Mouse (Mus musculus): Measurements from ENCODE around the gene P4ha2. TPM values are rescaled to one million over a fixed set of nuclear protein-coding genes. Genes with fewer than 3 reads are reported as not detected.

Gene P4ha2
- polyA plus RNA-seq, 1 experiment from 2014 or later, result 5.6 TPM

DNA sequence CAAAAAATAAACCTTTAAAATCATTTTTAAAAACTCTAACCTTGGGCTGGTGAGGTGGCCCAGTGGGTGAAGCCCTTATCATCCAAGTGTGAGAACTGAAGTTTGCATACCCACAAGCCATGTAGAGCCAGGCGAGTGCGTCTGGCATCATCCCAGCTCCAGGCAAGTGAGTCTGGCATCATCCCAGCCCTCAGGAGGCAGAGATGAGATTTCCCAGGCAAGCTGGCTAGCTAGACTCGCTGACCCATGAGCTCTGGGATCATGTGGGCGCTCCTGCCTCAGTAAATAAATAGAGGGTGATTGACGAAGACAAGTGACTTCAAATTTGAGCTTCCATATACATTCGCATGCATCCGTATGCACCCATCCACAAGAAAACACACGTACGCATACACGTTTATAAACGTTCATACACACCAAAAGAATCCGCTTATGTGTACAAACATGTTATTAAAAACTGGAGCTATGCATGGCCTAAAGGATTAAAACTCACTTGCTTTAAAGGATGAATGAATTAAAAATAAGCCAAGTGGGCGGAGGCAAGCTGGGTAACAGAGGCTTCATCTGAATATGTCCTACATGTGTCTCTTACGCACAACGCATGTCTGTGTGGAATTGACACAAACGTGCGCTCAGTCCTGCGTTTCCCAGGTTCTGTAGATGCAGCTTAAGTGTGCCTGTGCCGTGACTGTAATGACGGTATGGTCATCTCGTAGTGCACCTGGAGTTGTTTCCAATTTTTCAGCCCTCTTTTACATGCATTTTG is 12.3 kb downstream of the P4ha2 start:
- peak overlapping the region; percentile 82 for H3K27ac ChIP-seq
- peak overlapping the region; percentile 50 for H3K4me2 ChIP-seq
- ATAC-seq, result peak; percentile 30; the same call in 1 of the 2 replicates
- peaks cover 36% of the 10 kb centered on the region for H3K4me1 ChIP-seq
- H3K9me3 ChIP-seq (replicated peaks), result no peaks in the 10 kb centered on the region
- 70% methylated on average over 21 of the region's 21 CpGs for WGBS
- no peaks in the 10 kb centered on the region for H3K27me3 ChIP-seq
- no peaks in the 10 kb centered on the region for H3K36me3 ChIP-seq (ENCODE audit: poor library complexity, severe bottlenecking)
- no peak overlapping the region for H3K9ac ChIP-seq
- no peak overlapping the region for H3K4me3 ChIP-seq

GRCm38 (mm10) chr11:54112920-54113319 is 13.0 kb downstream of the P4ha2 start:
- H3K4me1 ChIP-seq, result peaks cover 36% of the 10 kb centered on the region
- H3K9ac ChIP-seq, result peak overlapping the region; percentile 50
- no peaks in the 10 kb centered on the region for H3K36me3 ChIP-seq (ENCODE audit: poor library complexity, severe bottlenecking)
- H3K27ac ChIP-seq, result peak overlapping the region; percentile 82
- H3K4me2 ChIP-seq, result peak overlapping the region; percentile 50
- 0% methylated on average over 10 of the region's 10 CpGs for WGBS
- no peaks in the 10 kb centered on the region for H3K9me3 ChIP-seq (replicated peaks)
- H3K4me3 ChIP-seq, result no peak overlapping the region
- ATAC-seq, result peak; percentile 98
- H3K27me3 ChIP-seq, result no peaks in the 10 kb centered on the region

GRCm38 (mm10) chr11:54113352-54113751 is 13.5 kb downstream of the P4ha2 start:
- peak; percentile 44 for ATAC-seq
- Histone ChIP-seq H3K4me3 (no peak overlapping the region), H3K36me3 (ENCODE audit: poor library complexity, severe bottlenecking) (no peaks in the 10 kb centered on the region), H3K4me1 (peaks cover 36% of the 10 kb centered on the region), H3K27ac (peak overlapping the region; percentile 82), H3K27me3 (no peaks in the 10 kb centered on the region), H3K4me2 (peak overlapping the region; percentile 50), H3K9ac (peak overlapping the region; percentile 50), H3K9me3 (replicated peaks) (no peaks in the 10 kb centered on the region)
- WGBS, result 18% methylated on average over 4 of the region's 4 CpGs

DNA sequence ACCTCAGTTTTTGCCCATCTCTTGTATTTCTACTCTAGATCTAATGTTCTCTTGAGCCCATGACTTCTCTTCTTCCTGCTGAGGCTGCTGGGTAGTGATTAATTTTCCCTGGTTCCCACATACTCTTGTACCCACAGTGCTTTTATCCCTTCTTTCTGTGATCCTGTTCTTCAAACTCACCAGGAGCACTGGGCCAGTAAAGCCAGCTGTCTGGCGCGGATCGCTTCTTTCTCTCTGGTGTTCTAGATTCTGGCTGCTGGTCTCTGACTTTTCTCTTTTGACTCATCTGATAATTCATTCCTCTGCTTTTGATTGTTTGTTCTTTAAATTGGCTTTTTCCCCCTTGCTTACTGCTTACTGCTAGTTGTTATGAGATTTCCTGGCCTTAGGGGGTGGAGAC is 14.9 kb downstream of the P4ha2 start:
- Histone ChIP-seq H3K4me3 (no peak overlapping the region), H3K27me3 (no peaks in the 10 kb centered on the region), H3K4me2 (no peak overlapping the region), H3K9ac (no peak overlapping the region), H3K9me3 (replicated peaks) (no peaks in the 10 kb centered on the region), H3K4me1 (peaks cover 36% of the 10 kb centered on the region), H3K27ac (no peak overlapping the region), H3K36me3 (ENCODE audit: poor library complexity, severe bottlenecking) (0 out of 2 replicates have a peak, but pooled peaks cover 7% of the 10 kb centered on the region)
- WGBS, result 94% methylated on average over 3 of the region's 3 CpGs
- no peak for ATAC-seq

GRCm38 (mm10) chr11:54115301-54115700 is 15.4 kb downstream of the P4ha2 start:
- WGBS, result 90% methylated on average over 8 of the region's 8 CpGs
- no peak for ATAC-seq
- H3K9me3 ChIP-seq (replicated peaks), result no peaks in the 10 kb centered on the region
- H3K4me3 ChIP-seq, result no peak overlapping the region
- no peak overlapping the region for H3K9ac ChIP-seq
- H3K27ac ChIP-seq, result no peak overlapping the region
- peaks cover 36% of the 10 kb centered on the region for H3K4me1 ChIP-seq
- H3K27me3 ChIP-seq, result no peaks in the 10 kb centered on the region
- H3K36me3 ChIP-seq (ENCODE audit: poor library complexity, severe bottlenecking), result 0 out of 2 replicates have a peak, but pooled peaks cover 11% of the 10 kb centered on the region
- no peak overlapping the region for H3K4me2 ChIP-seq

DNA sequence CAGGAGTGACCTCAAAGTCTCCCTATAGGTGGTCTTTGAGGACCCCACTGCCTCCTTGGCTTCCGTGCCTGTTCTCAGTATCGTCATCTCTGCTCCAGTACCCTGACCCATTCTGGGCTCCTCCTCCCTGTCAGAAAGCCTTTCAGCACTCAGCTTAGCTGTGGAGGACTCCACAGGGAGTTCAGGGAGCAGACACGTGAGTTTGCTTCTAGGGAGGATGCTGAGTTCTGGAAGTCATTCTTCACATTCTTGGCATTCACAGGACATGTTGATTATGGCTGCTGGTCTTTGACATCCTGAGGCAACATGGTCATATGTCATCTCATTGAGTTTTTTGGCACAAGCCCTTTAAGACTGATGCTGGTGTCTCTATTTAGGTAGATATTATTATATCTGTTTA is 16.0 kb downstream of the P4ha2 start:
- Histone ChIP-seq H3K9ac (no peak overlapping the region), H3K4me1 (peaks cover 36% of the 10 kb centered on the region), H3K4me2 (no peak overlapping the region), H3K9me3 (replicated peaks) (no peaks in the 10 kb centered on the region), H3K27me3 (no peaks in the 10 kb centered on the region), H3K27ac (no peak overlapping the region), H3K36me3 (ENCODE audit: poor library complexity, severe bottlenecking) (0 out of 2 replicates have a peak, but pooled peaks cover 11% of the 10 kb centered on the region), H3K4me3 (no peak overlapping the region)
- ATAC-seq, result no peak
- 62% methylated on average over 3 of the region's 3 CpGs for WGBS

DNA sequence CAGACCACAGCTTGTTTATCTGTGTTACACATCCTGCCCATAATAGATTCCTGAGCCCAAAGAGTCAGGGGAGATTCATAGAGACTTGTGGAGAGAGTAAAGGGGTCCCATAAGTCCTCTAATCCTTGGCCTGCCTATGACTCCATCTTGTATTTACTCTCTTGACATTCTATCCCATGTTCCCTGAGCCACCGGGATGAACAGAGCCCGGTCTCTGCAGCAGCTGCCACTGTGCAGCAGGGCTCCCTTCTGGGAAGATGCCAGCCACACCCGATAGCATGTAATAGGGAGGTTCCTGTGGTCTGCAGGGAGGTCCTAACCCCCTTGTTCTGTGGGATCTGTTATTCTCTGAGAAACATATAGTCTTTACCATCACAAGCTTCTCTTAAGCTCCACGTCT is 16.5 kb downstream of the P4ha2 start:
- Histone ChIP-seq H3K4me1 (peaks cover 36% of the 10 kb centered on the region), H3K27ac (no peak overlapping the region), H3K9ac (no peak overlapping the region), H3K27me3 (no peaks in the 10 kb centered on the region), H3K4me2 (no peak overlapping the region), H3K36me3 (ENCODE audit: poor library complexity, severe bottlenecking) (0 out of 2 replicates have a peak, but pooled peaks cover 11% of the 10 kb centered on the region), H3K9me3 (replicated peaks) (no peaks in the 10 kb centered on the region), H3K4me3 (no peak overlapping the region)
- ATAC-seq, result no peak
- 87% methylated on average over 4 of the region's 4 CpGs for WGBS

- Histone ChIP-seq H3K27ac (no peak overlapping the region), H3K36me3 (ENCODE audit: poor library complexity, severe bottlenecking) (0 out of 2 replicates have a peak, but pooled peaks cover 11% of the 10 kb centered on the region), H3K4me1 (peaks cover 32% of the 10 kb centered on the region), H3K27me3 (no peaks in the 10 kb centered on the region), H3K4me3 (no peak overlapping the region), H3K9me3 (replicated peaks) (no peaks in the 10 kb centered on the region), H3K4me2 (no peak overlapping the region), H3K9ac (no peak overlapping the region)
- 81% methylated on average over 10 of the region's 10 CpGs for WGBS
- no peak for ATAC-seq
Measured at GRCm38 (mm10) chr11:54117096-54117495, 17.2 kb downstream of the P4ha2 start.

DNA sequence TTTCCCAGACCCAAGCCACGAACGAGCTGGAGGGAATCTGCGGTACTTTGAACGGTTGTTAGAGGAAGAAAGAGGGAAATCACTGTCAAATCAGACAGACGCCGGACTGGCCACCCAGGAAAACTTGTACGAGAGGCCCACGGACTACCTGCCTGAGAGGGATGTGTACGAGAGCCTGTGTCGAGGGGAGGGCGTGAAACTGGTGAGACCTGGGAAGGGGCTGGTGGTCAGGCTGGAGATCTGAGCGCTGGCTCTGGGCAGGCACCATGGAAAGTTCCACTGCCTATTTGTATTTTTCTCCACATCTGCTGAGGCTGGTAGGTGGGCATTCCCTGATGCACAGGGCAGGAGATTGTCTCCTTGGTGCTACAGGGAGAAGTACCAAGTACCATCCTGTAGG is 19.2 kb downstream of the P4ha2 start:
- Histone ChIP-seq H3K36me3 (ENCODE audit: poor library complexity, severe bottlenecking) (0 out of 2 replicates have a peak, but pooled peaks cover 11% of the 10 kb centered on the region), H3K27ac (no peak overlapping the region), H3K4me3 (no peak overlapping the region), H3K4me1 (peaks cover 19% of the 10 kb centered on the region), H3K27me3 (no peaks in the 10 kb centered on the region), H3K4me2 (no peak overlapping the region), H3K9me3 (replicated peaks) (no peaks in the 10 kb centered on the region), H3K9ac (no peak overlapping the region)
- 90% methylated on average over 12 of the region's 12 CpGs for WGBS
- no peak for ATAC-seq

DNA sequence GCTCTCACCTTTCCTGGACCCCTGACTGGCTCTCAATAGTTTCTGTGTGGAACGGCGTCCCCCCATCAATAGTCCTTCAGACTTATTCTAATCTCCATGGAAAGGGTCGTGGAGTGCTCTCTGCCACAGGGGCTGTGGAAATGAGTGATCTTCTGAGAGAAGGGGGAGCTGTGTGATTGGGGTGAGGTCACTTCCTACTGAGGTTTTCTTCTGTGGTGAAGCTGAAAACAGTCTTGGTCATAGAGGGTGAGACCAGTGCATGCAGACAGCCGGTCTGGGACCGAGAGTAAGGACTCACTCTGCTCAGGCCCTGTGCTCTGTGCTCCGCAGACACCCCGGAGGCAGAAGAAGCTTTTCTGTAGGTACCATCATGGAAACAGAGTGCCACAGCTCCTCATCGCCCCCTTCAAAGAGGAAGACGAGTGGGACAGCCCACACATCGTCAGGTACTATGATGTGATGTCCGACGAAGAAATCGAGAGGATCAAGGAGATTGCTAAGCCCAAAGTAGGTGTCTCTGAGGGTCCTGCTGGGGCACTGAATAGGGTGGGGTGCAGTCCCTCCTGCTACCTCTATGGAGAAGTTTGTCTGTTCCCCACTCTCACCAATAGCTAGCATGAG is 20.0 kb downstream of the P4ha2 start:
- peaks cover 14% of the 10 kb centered on the region for H3K4me1 ChIP-seq
- no peaks in the 10 kb centered on the region for H3K9me3 ChIP-seq (replicated peaks)
- H3K9ac ChIP-seq, result no peak overlapping the region
- 91% methylated on average over 13 of the region's 13 CpGs for WGBS
- no peaks in the 10 kb centered on the region for H3K27me3 ChIP-seq
- no peak overlapping the region for H3K4me2 ChIP-seq
- no peak for ATAC-seq
- H3K36me3 ChIP-seq (ENCODE audit: poor library complexity, severe bottlenecking), result 0 out of 2 replicates have a peak, but pooled peaks cover 11% of the 10 kb centered on the region
- no peak overlapping the region for H3K4me3 ChIP-seq
- H3K27ac ChIP-seq, result no peak overlapping the region

- peak overlapping the region; percentile 12; the same call in 1 of the 2 replicates for H3K9ac ChIP-seq
- H3K27ac ChIP-seq, result no peak overlapping the region; the same call in 1 of the 2 replicates
- H3K4me3 ChIP-seq, result no peak overlapping the region
- H3K4me1 ChIP-seq, result peaks cover 24% of the 10 kb centered on the region
- 62% methylated on average over 14 of the region's 14 CpGs for WGBS
- 0 out of 2 replicates have a peak, but pooled peaks cover 11% of the 10 kb centered on the region for H3K36me3 ChIP-seq (ENCODE audit: poor library complexity, severe bottlenecking)
- no peaks in the 10 kb centered on the region for H3K9me3 ChIP-seq (replicated peaks)
- H3K27me3 ChIP-seq, result no peaks in the 10 kb centered on the region
- peak; percentile 68; the same call in 1 of the 2 replicates for ATAC-seq
- no peak overlapping the region for H3K4me2 ChIP-seq
Measured at GRCm38 (mm10) chr11:54122416-54123264, 22.7 kb downstream of the P4ha2 start.
